Mouse (Mus musculus) cerebellum, adult 2 months (tissue): Measurements from ENCODE around the gene Hmx1. TPM values are rescaled to one million over a fixed set of nuclear protein-coding genes. Genes with fewer than 3 reads are reported as not detected.

Experiments
- DNase-seq, 2 experiments: peaks; one replicate each; pipeline ENCODE4 v3.0.0; 2021
- H3K27ac ChIP-seq: fragments of 200-500 bp; 2 replicates; pipeline ENCODE4 v1.5.1; 2012; ENCODE audit warnings: low read length, control low read depth, inconsistent platforms; ENCODE audit not compliant: insufficient read depth
- H3K27me3 ChIP-seq: fragments of 200-500 bp; 2 replicates; pipeline ENCODE4 v1.6.1; 2012; ENCODE audit warnings: inconsistent platforms, mild to moderate bottlenecking, low read length, moderate library complexity; ENCODE audit not compliant: control insufficient read depth, insufficient read depth
- H3K4me1 ChIP-seq: fragments of 200-500 bp; 2 replicates; pipeline ENCODE4 v1.6.1; 2011; ENCODE audit warnings: low read length; ENCODE audit not compliant: control insufficient read depth, insufficient read depth
- H3K4me3 ChIP-seq: fragments of 200-500 bp; replicated peaks from 2 replicates; pipeline ENCODE3; 2011; ENCODE audit warnings: mild to moderate bottlenecking, low read depth, low read length, control low read depth; ENCODE audit not compliant: insufficient read depth
- CTCF ChIP-seq: fragments of 200-500 bp; IDR thresholded peaks from 2 replicates; pipeline ENCODE4 v1.5.1; 2011; ENCODE audit warnings: low read depth, mild to moderate bottlenecking, control low read depth, low read length, moderate library complexity, borderline replicate concordance; ENCODE audit not compliant: insufficient read depth
- POLR2A ChIP-seq: fragments of 200-500 bp; IDR thresholded peaks from 2 replicates; pipeline ENCODE4 v1.6.1; 2011; ENCODE audit warnings: low read length, control low read depth, borderline replicate concordance; ENCODE audit not compliant: insufficient read depth
- WGBS: fragments of 180-500 bp; shearing (Covaris S2); methylation state at CpG from one replicate; pipeline ENCODE4 v1.1.7; 2018; 5-methylcytosine and 5-hydroxymethylcytosine counted together
- polyA plus RNA-seq: library from polyadenylated mRNA; depleted of rRNA; stranded (reverse); fragments of >200 nt; gene quantifications from 2 replicates; pipeline ENCODE4 v1.2.3, GENCODE M21; 2012; rRNA removed

The Hmx1 gene
- polyA plus RNA-seq, 1 experiment: not detected

- DNase-seq: no peak
- Histone ChIP-seq H3K4me1 (no peaks in the 10 kb centered on the region), H3K4me3 (no peak overlapping the region), H3K27me3 (no peaks in the 10 kb centered on the region), H3K27ac (no peak overlapping the region)
- TF ChIP-seq CTCF (no peak), POLR2A (no peak)
- 34% methylated on average over 5 of the region's 5 CpGs for WGBS
These were observed 45.1 kb downstream of the Hmx1 start for GRCm38 (mm10) chr5:35434038-35434437.

- no peak for DNase-seq
- Histone ChIP-seq H3K4me3 (no peak overlapping the region), H3K27ac (no peak overlapping the region), H3K4me1 (no peaks in the 10 kb centered on the region), H3K27me3 (no peaks in the 10 kb centered on the region)
- 28% methylated on average over 6 of the region's 6 CpGs for WGBS
- TF ChIP-seq CTCF: no peak
- TF ChIP-seq POLR2A: no peak
These were observed 45.8 kb downstream of the Hmx1 start for GRCm38 (mm10) chr5:35434703-35435102.

- no peak overlapping the region for H3K27ac ChIP-seq
- no peaks in the 10 kb centered on the region for H3K4me1 ChIP-seq
- TF ChIP-seq CTCF: no peak
- no peak for TF ChIP-seq POLR2A
- no peak overlapping the region for H3K4me3 ChIP-seq
- no peaks in the 10 kb centered on the region for H3K27me3 ChIP-seq
- no peak for DNase-seq
- 87% methylated on average over 6 of the region's 6 CpGs for WGBS
These were observed 49.9 kb downstream of the Hmx1 start for GRCm38 (mm10) chr5:35438805-35439204.

GRCm38 (mm10) chr5:35440459-35440858 lies 51.6 kb downstream of the Hmx1 start:
- TF ChIP-seq POLR2A: no peak
- no peak for TF ChIP-seq CTCF
- Histone ChIP-seq H3K4me1 (no peaks in the 10 kb centered on the region), H3K4me3 (no peak overlapping the region), H3K27ac (no peak overlapping the region), H3K27me3 (no peaks in the 10 kb centered on the region)
- DNase-seq: no peak
- 21% methylated on average over 8 of the region's 8 CpGs for WGBS

GRCm38 (mm10) chr5:35441411-35441810 lies 52.5 kb downstream of the Hmx1 start:
- TF ChIP-seq CTCF: no peak
- no peak for TF ChIP-seq POLR2A
- H3K4me1 ChIP-seq: no peaks in the 10 kb centered on the region
- no peak overlapping the region for H3K27ac ChIP-seq
- no peak for DNase-seq
- no peak overlapping the region for H3K4me3 ChIP-seq
- 69% methylated on average over 9 of the region's 9 CpGs for WGBS
- no peaks in the 10 kb centered on the region for H3K27me3 ChIP-seq

GRCm38 (mm10) chr5:35444731-35445130 lies 55.8 kb downstream of the Hmx1 start:
- no peak for DNase-seq

GRCm38 (mm10) chr5:35447656-35448443 lies 58.9 kb downstream of the Hmx1 start:
- H3K27me3 ChIP-seq: no peaks in the 10 kb centered on the region
- H3K4me1 ChIP-seq: no peaks in the 10 kb centered on the region
- peak; percentile 20 to 21 for DNase-seq
- no peak overlapping the region for H3K27ac ChIP-seq
- 9% methylated on average over 27 of the region's 27 CpGs for WGBS
- TF ChIP-seq POLR2A (no peak), CTCF (no peak)
- H3K4me3 ChIP-seq: peak overlapping the region; percentile 17

More at GRCm38 (mm10) chr5:35444731-35445130, 55.8 kb downstream of the Hmx1 start:
- TF ChIP-seq POLR2A (no peak), CTCF (no peak)
- 67% methylated on average over 12 of the region's 12 CpGs for whole genome bisulfite sequencing
- H3K4me3 ChIP-seq: no peak overlapping the region
- H3K4me1 ChIP-seq: no peaks in the 10 kb centered on the region
- H3K27me3 ChIP-seq: no peaks in the 10 kb centered on the region
- H3K27ac ChIP-seq: no peak overlapping the region

Other genes with a start within 250 kb of the Hmx1 start
- gene Adra2c, start 110.8 kb upstream of the Hmx1 start, polyA plus RNA-seq: 8.4 and 9.1 TPM in 2 replicates
- gene Cpz, start 136.6 kb downstream of the Hmx1 start, polyA plus RNA-seq: 0.36 and 0.57 TPM in 2 replicates
- 6.3 and 6.4 TPM in 2 replicates for gene Trmt44, start 186.0 kb downstream of the Hmx1 start, polyA plus RNA-seq
- 33.3 and 33.7 TPM in 2 replicates for gene Acox3, start 193.9 kb downstream of the Hmx1 start, polyA plus RNA-seq